Mouse (Mus musculus) heart, postnatal 10 days (tissue): ENCODE measurements around the gene Zfp961. TPM values are rescaled to one million over a fixed set of nuclear protein-coding genes. Genes with fewer than 3 reads are reported as not detected.
A peak's percentile ranks its signal among the peaks of the same experiment; 100 is the strongest.
"Not testable (repeated sequence)": the region's sequence is repeated elsewhere in the genome, so short reads cannot be mapped to it uniquely, and the experiment has no call there.

Experiments used
- DNase-seq, 2 experiments: peaks; one replicate each; pipeline ENCODE4 v3.0.0; 2021
- intact Hi-C: fragments of 180-260 bp; cut with DNase I; formaldehyde crosslinking; loops from one replicate; pipeline ENCODE4 v1.15.1; 2025
- total RNA-seq, 2 experiments: library from RNA; stranded (reverse); gene quantifications; 2 replicates each; pipeline ENCODE4 v1.2.3; 2021

The Zfp961 gene
- total RNA-seq, 2 experiments from 2014 or later: 9.5 to 10.0 TPM

GRCm38 (mm10) chr8:72009473-72009872 is 58.6 kb downstream of the Zfp961 start, which contains the start of gene Cyp4f18:
TSS of gene Cyp4f18 (minus strand) at chr8:72009626.
- intact Hi-C loops: no loop called here
- no peak for DNase-seq

GRCm38 (mm10) chr8:72013506-72014228 is 62.8 kb downstream of the Zfp961 start:
- not testable (repeated sequence) for DNase-seq
- intact Hi-C loops: loop anchor here (2.0 kb wide), 1 partner anchor 81 kb away; no protein-coding TSS in a partner anchor

- intact Hi-C loops: not testable (repeated sequence)
Observed at GRCm38 (mm10) chr8:72017339-72017738, 66.5 kb downstream of the Zfp961 start.

GRCm38 (mm10) chr8:72018141-72018540 is 67.3 kb downstream of the Zfp961 start:
- DNase-seq: no peak

More at GRCm38 (mm10) chr8:72017339-72017738, 66.5 kb downstream of the Zfp961 start:
- DNase-seq: not testable (repeated sequence)

GRCm38 (mm10) chr8:72019022-72019421 is 68.2 kb downstream of the Zfp961 start:
- intact Hi-C loops, DNase-seq: not testable (repeated sequence)

More at GRCm38 (mm10) chr8:72018141-72018540, 67.3 kb downstream of the Zfp961 start:
- intact Hi-C loops: no loop called here

GRCm38 (mm10) chr8:72019816-72020215 is 69.0 kb downstream of the Zfp961 start:
- no peak for DNase-seq
- intact Hi-C loops: no loop called here

- intact Hi-C loops: not testable (repeated sequence)
- DNase-seq: peak in 1 of 2 experiments; percentile 55
Observed at GRCm38 (mm10) chr8:72024886-72025285, 74.0 kb downstream of the Zfp961 start.

GRCm38 (mm10) chr8:72032926-72033325 is 82.1 kb downstream of the Zfp961 start:
- DNase-seq: peak; percentile 52 to 65

GRCm38 (mm10) chr8:72040918-72041317 is 90.1 kb downstream of the Zfp961 start, which contains the start of gene Olfr372:
TSS of gene Olfr372 (plus strand) at chr8:72041218.
- DNase-seq, intact Hi-C loops: not testable (repeated sequence)

More at GRCm38 (mm10) chr8:72032926-72033325, 82.1 kb downstream of the Zfp961 start:
- intact Hi-C loops: not testable (repeated sequence)

- intact Hi-C loops: no loop called here
- no peak for DNase-seq
Observed at GRCm38 (mm10) chr8:72042493-72042892, 91.7 kb downstream of the Zfp961 start.

Other genes starting within 250 kb of the Zfp961 start
- 10 to 100 TPM; 12.0 to 12.2 TPM for gene B3gnt3, start 249.2 kb upstream of the Zfp961 start, total RNA-seq
- gene Fcho1, start 225.3 kb upstream of the Zfp961 start, total RNA-seq: 1 to 10 TPM; 1.3 to 2.4 TPM
- 1 to 10 TPM; 6.7 to 8.5 TPM for gene Zfp709, start 69.0 kb upstream of the Zfp961 start, total RNA-seq
- 1 to 10 TPM; 3.0 to 4.4 TPM for gene Zfp882, start 42.4 kb upstream of the Zfp961 start, total RNA-seq
- 10 to 100 TPM; 27.3 to 32.6 TPM for gene Zfp617, start 42.4 kb upstream of the Zfp961 start, total RNA-seq
- 1 to 10 TPM in 1 of 2 experiments, under 1 TPM in 1; 0.30 to 1.3 TPM for gene Cyp4f18, start 58.6 kb downstream of the Zfp961 start, total RNA-seq
- not detected for gene Olfr372, start 90.2 kb downstream of the Zfp961 start, total RNA-seq
- gene Olfr373, start 132.1 kb downstream of the Zfp961 start, total RNA-seq: not detected
- not detected for gene Olfr374, start 156.0 kb downstream of the Zfp961 start, total RNA-seq
- 100 to 1,000 TPM; 229 to 241 TPM for gene Tpm4, start 183.9 kb downstream of the Zfp961 start, total RNA-seq
- gene Rab8a, start 210.2 kb downstream of the Zfp961 start, total RNA-seq: 10 to 100 TPM; 38.3 to 42.8 TPM
- not detected for gene Hsh2d, start 238.6 kb downstream of the Zfp961 start, total RNA-seq